Comparison of ENCODE assay signal across 8 mouse cellular contexts in the genomic region with DNA sequence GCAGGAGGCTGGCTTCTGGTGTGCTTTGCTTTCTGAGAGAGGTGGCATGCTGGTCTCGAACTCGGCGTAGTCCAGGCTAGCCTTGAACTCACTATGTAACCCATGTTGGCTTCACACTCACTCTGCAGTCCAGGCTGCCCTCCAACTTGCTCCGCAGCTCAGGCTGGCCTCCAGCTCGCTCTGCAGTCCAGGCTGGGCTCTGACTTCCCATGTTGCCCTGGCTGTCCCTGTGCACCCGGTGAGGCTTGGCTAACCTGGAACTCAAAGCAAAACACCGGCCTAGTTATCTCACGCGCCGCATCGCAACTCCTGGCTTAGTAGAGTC. TPM values are rescaled to one million over a fixed set of nuclear protein-coding genes. Genes with fewer than 3 reads are reported as not detected.
DNase-seq lines count a peak whose midpoint lies in the region; ATAC-seq and TF ChIP-seq lines count a peak whose summit lies in the region.

No protein-coding gene starts in this region.

- H3K9ac ChIP-seq in kidney, embryonic 15.5 days = peak overlapping the region; percentile 87
- H3K9ac ChIP-seq in forebrain, embryonic 14.5 days (ENCODE audit: low read length) = peak overlapping the region; percentile 89
- H3K9ac ChIP-seq in liver, embryonic 15.5 days = peak overlapping the region; percentile 95

- WGBS in kidney, embryonic 15.5 days = 26% methylated on average over 11 of the region's 11 CpGs
- WGBS in forebrain, embryonic 14.5 days = 21% methylated on average over 11 of the region's 11 CpGs
- WGBS in liver, embryonic 15.5 days (ENCODE audit: insufficient replicate concordance) = 7% methylated on average over 11 of the region's 11 CpGs

- H3K27ac ChIP-seq in kidney, embryonic 15.5 days = no peak overlapping the region
- H3K27ac ChIP-seq in bone marrow macrophage, adult 2 months (ENCODE audit: insufficient read depth, low read depth, low read length) = peak overlapping the region; percentile 5; the same call in 1 of the 2 replicates
- H3K27ac ChIP-seq in forebrain, embryonic 14.5 days (ENCODE audit: low read depth, low read length) = no peak overlapping the region
- H3K27ac ChIP-seq in liver, embryonic 15.5 days (replicated peaks) = peak overlapping the region; percentile 99

- peak overlapping the region; percentile 95 for H3K4me2 ChIP-seq in kidney, embryonic 15.5 days
- H3K4me2 ChIP-seq in forebrain, embryonic 14.5 days (ENCODE audit: low read length) = peak overlapping the region; percentile 99
- H3K4me2 ChIP-seq in liver, embryonic 15.5 days = peak overlapping the region; percentile 93

- no peak for TF ChIP-seq CTCF in bone marrow macrophage, adult 2 months (IDR thresholded peaks at IDR 0.05; ENCODE audit: low read depth, low read length)

- peak; percentile 20 for ATAC-seq in kidney, embryonic 15.5 days (replicated peaks; ENCODE audit: low FRiP score)
- 0 out of 2 replicates have a peak, but pooled peaks have one; percentile 8 for ATAC-seq in forebrain, embryonic 14.5 days
- ATAC-seq in liver, embryonic 15.5 days (ENCODE audit: insufficient read depth) = no peak

- no peaks in the 10 kb centered on the region for H3K9me3 ChIP-seq in kidney, embryonic 15.5 days (replicated peaks)
- H3K9me3 ChIP-seq in forebrain, embryonic 14.5 days (replicated peaks; ENCODE audit: control insufficient read depth, low read length) = no peaks in the 10 kb centered on the region
- H3K9me3 ChIP-seq in liver, embryonic 15.5 days (replicated peaks) = no peaks in the 10 kb centered on the region

- peaks cover 39% of the 10 kb centered on the region for H3K4me1 ChIP-seq in kidney, embryonic 15.5 days
- peaks cover 11% of the 10 kb centered on the region for H3K4me1 ChIP-seq in bone marrow macrophage, adult 2 months (ENCODE audit: control insufficient read depth, insufficient read depth, low read length)
- H3K4me1 ChIP-seq in forebrain, embryonic 14.5 days (ENCODE audit: control insufficient read depth, insufficient read depth, low read length) = peaks cover 14% of the 10 kb centered on the region
- peaks cover 82% of the 10 kb centered on the region for H3K4me1 ChIP-seq in liver, embryonic 15.5 days (replicated peaks)

- H3K4me3 ChIP-seq in kidney, embryonic 15.5 days (replicated peaks) = peak overlapping the region; percentile 88
- H3K4me3 ChIP-seq in bone marrow macrophage, adult 2 months (ENCODE audit: insufficient read depth, low read length) = peak overlapping the region; percentile 81
- H3K4me3 ChIP-seq in forebrain, embryonic 14.5 days (ENCODE audit: low read depth, low read length) = peak overlapping the region; percentile 92
- peak overlapping the region; percentile 96 for H3K4me3 ChIP-seq in liver, embryonic 15.5 days (replicated peaks)

- no peak for DNase-seq in kidney, postnatal 10 days
- DNase-seq in forebrain, embryonic 14.5 days (ENCODE audit: low spot score) = no peak
- no peak for DNase-seq in layer of hippocampus, postnatal 36 days
- no peak for DNase-seq in gastrocnemius, adult 18-20 months (ENCODE audit: low spot score)
- no peak for DNase-seq in adrenal gland, postnatal 10 days

- no peak for TF ChIP-seq POLR2A in bone marrow macrophage, adult 2 months (IDR thresholded peaks at IDR 0.05; ENCODE audit: borderline replicate concordance, low read depth, low read length)

- no peaks in the 10 kb centered on the region for H3K27me3 ChIP-seq in kidney, embryonic 15.5 days
- H3K27me3 ChIP-seq in forebrain, embryonic 14.5 days (replicated peaks; ENCODE audit: control insufficient read depth, insufficient read depth, low read length) = no peaks in the 10 kb centered on the region
- H3K27me3 ChIP-seq in liver, embryonic 15.5 days = no peaks in the 10 kb centered on the region

- peaks cover 27% of the 10 kb centered on the region for H3K36me3 ChIP-seq in kidney, embryonic 15.5 days
- peaks cover 26% of the 10 kb centered on the region for H3K36me3 ChIP-seq in forebrain, embryonic 14.5 days (ENCODE audit: control insufficient read depth, insufficient read depth, low read length)
- peaks cover 33% of the 10 kb centered on the region for H3K36me3 ChIP-seq in liver, embryonic 15.5 days (replicated peaks)

RNA-seq across cellular contexts. Expression of gene Sppl2b, which starts 0.6 kb away (rescaled TPM):
- polyA plus RNA-seq in kidney, embryonic 15.5 days (2015; fragmentation: Nextera tagmentation; extraction: Ambion mirVana) = 43.8 and 48.1 TPM in 2 replicates
- polyA plus RNA-seq in bone marrow macrophage, adult 2 months (2012; ENCODE audit: insufficient read depth, insufficient read length, missing spikeins) = 15.0 and 20.2 TPM in 2 replicates
- polyA plus RNA-seq in forebrain, embryonic 14.5 days (2014; fragmentation: Nextera tagmentation; extraction: Ambion mirVana) = 30.4 and 44.6 TPM in 2 replicates
- 63.9 and 69.6 TPM in 2 replicates for polyA plus RNA-seq in liver, embryonic 15.5 days (2015; fragmentation: Nextera tagmentation; extraction: Ambion mirVana)
- total RNA-seq in layer of hippocampus, postnatal 36 days (2021) = 10 to 100 TPM; 56.0 to 67.0 TPM
- total RNA-seq in gastrocnemius, adult 18-20 months (2021) = 10 to 100 TPM; 12.4 to 12.6 TPM
- 10 to 100 TPM; 25.3 to 39.8 TPM for total RNA-seq in adrenal gland, postnatal 10 days (2021)

RNA-seq across cellular contexts. Expression of gene Lsm7, which starts 0.7 kb away (rescaled TPM):
- 303 and 328 TPM in 2 replicates for polyA plus RNA-seq in kidney, embryonic 15.5 days (2015; fragmentation: Nextera tagmentation; extraction: Ambion mirVana)
- 49.7 and 54.3 TPM in 2 replicates for polyA plus RNA-seq in bone marrow macrophage, adult 2 months (2012; ENCODE audit: insufficient read depth, insufficient read length, missing spikeins)
- 265 and 372 TPM in 2 replicates for polyA plus RNA-seq in forebrain, embryonic 14.5 days (2014; fragmentation: Nextera tagmentation; extraction: Ambion mirVana)
- polyA plus RNA-seq in liver, embryonic 15.5 days (2015; fragmentation: Nextera tagmentation; extraction: Ambion mirVana) = 115 TPM in 2 replicates
- 10 to 100 TPM; 40.0 to 47.7 TPM for total RNA-seq in layer of hippocampus, postnatal 36 days (2021)
- 10 to 100 TPM; 12.6 to 14.7 TPM for total RNA-seq in gastrocnemius, adult 18-20 months (2021)
- 10 to 100 TPM; 35.3 to 37.8 TPM for total RNA-seq in adrenal gland, postnatal 10 days (2021)

RNA-seq across cellular contexts. Expression of gene Lingo3, which starts 11.9 kb away (rescaled TPM):
- 0.83 and 1.2 TPM in 2 replicates for polyA plus RNA-seq in kidney, embryonic 15.5 days (2015; fragmentation: Nextera tagmentation; extraction: Ambion mirVana)
- polyA plus RNA-seq in bone marrow macrophage, adult 2 months (2012; ENCODE audit: insufficient read depth, insufficient read length, missing spikeins) = not detected in 2 replicates
- polyA plus RNA-seq in forebrain, embryonic 14.5 days (2014; fragmentation: Nextera tagmentation; extraction: Ambion mirVana) = 2.7 and 4.7 TPM in 2 replicates
- not detected in 2 replicates for polyA plus RNA-seq in liver, embryonic 15.5 days (2015; fragmentation: Nextera tagmentation; extraction: Ambion mirVana)
- total RNA-seq in layer of hippocampus, postnatal 36 days (2021) = 10 to 100 TPM; 40.1 to 47.7 TPM
- 10 to 100 TPM in 1 of 2 experiments, 1 to 10 TPM in 1; 8.3 to 12.6 TPM for total RNA-seq in gastrocnemius, adult 18-20 months (2021)
- 1 to 10 TPM in 1 of 2 experiments, under 1 TPM in 1; 0.99 to 1.5 TPM for total RNA-seq in adrenal gland, postnatal 10 days (2021)

RNA-seq across cellular contexts. Expression of gene Tmprss9, which starts 15.9 kb away (rescaled TPM):
- 0.04 TPM in 1 of 2 replicates, not detected in the other for polyA plus RNA-seq in kidney, embryonic 15.5 days (2015; fragmentation: Nextera tagmentation; extraction: Ambion mirVana)
- polyA plus RNA-seq in bone marrow macrophage, adult 2 months (2012; ENCODE audit: insufficient read depth, insufficient read length, missing spikeins) = not detected in 2 replicates
- 0.10 and 0.13 TPM in 2 replicates for polyA plus RNA-seq in forebrain, embryonic 14.5 days (2014; fragmentation: Nextera tagmentation; extraction: Ambion mirVana)
- 0.05 TPM in 1 of 2 replicates, not detected in the other for polyA plus RNA-seq in liver, embryonic 15.5 days (2015; fragmentation: Nextera tagmentation; extraction: Ambion mirVana)
- under 1 TPM; 0.15 to 0.40 TPM for total RNA-seq in layer of hippocampus, postnatal 36 days (2021)
- not detected for total RNA-seq in gastrocnemius, adult 18-20 months (2021)
- total RNA-seq in adrenal gland, postnatal 10 days (2021) = under 1 TPM; 0.09 to 0.12 TPM

RNA-seq across cellular contexts. Expression of gene Oaz1, which starts 29.3 kb away (rescaled TPM):
- polyA plus RNA-seq in kidney, embryonic 15.5 days (2015; fragmentation: Nextera tagmentation; extraction: Ambion mirVana) = 1,583 and 1,739 TPM in 2 replicates
- polyA plus RNA-seq in bone marrow macrophage, adult 2 months (2012; ENCODE audit: insufficient read depth, insufficient read length, missing spikeins) = 823 and 921 TPM in 2 replicates
- 1,568 and 1,701 TPM in 2 replicates for polyA plus RNA-seq in forebrain, embryonic 14.5 days (2014; fragmentation: Nextera tagmentation; extraction: Ambion mirVana)
- polyA plus RNA-seq in liver, embryonic 15.5 days (2015; fragmentation: Nextera tagmentation; extraction: Ambion mirVana) = 1,470 and 1,719 TPM in 2 replicates
- 100 to 1,000 TPM; 484 to 486 TPM for total RNA-seq in layer of hippocampus, postnatal 36 days (2021)
- 100 to 1,000 TPM; 698 to 770 TPM for total RNA-seq in gastrocnemius, adult 18-20 months (2021)
- total RNA-seq in adrenal gland, postnatal 10 days (2021) = 100 to 1,000 TPM; 700 to 820 TPM

Comparison
In these comparisons a context has a peak if more than half of its experiments do, and no peak if none do; other contexts are left out.
1. H3K27ac ChIP-seq: peak in bone marrow macrophage, adult 2 months (single experiment) and liver, embryonic 15.5 days (single experiment); none in kidney, embryonic 15.5 days (single experiment) and forebrain, embryonic 14.5 days (single experiment).
2. Peak in every context shown above with its lines, with median percentiles within 50 percentile points of each other: H3K4me2 ChIP-seq, H3K4me3 ChIP-seq and H3K9ac ChIP-seq.